ENCODE assay signal across 8 mouse cellular contexts in genomic region chr1:135584587-135585541, GRCm38 (mm10). TPM values are rescaled to one million over a fixed set of nuclear protein-coding genes. Genes with fewer than 3 reads are reported as not detected.
DNase-seq lines count a peak whose midpoint lies in the region; ATAC-seq and TF ChIP-seq lines count a peak whose summit lies in the region.

No protein-coding gene starts in this region.

- DNase-seq in kidney, adult 2 months, result peak; percentile 9
- DNase-seq in kidney, adult 11 months, result no peak
- DNase-seq in kidney, postnatal 4 days, result peak; percentile 61 to 72
- peak; percentile 24 for DNase-seq in liver, postnatal 0 days

- peak overlapping the region; percentile 87 for H3K4me2 ChIP-seq in embryonic facial prominence, embryonic 12.5 days (replicated peaks)
- H3K4me2 ChIP-seq in heart, embryonic 16.5 days (ENCODE audit: low read depth, low read length), result peak overlapping the region; percentile 96
- peak overlapping the region; percentile 74 for H3K4me2 ChIP-seq in liver, postnatal 0 days (ENCODE audit: low read depth, low read length)
- H3K4me2 ChIP-seq in neural tube, embryonic 13.5 days, result peak overlapping the region; percentile 93

- H3K4me1 ChIP-seq in kidney, adult 2 months (ENCODE audit: control insufficient read depth, insufficient read depth, low read length), result 0 out of 2 replicates have a peak, but pooled peaks cover 2% of the 10 kb centered on the region
- H3K4me1 ChIP-seq in embryonic facial prominence, embryonic 12.5 days, result peaks cover 55% of the 10 kb centered on the region
- H3K4me1 ChIP-seq in heart, embryonic 16.5 days (ENCODE audit: control insufficient read depth, insufficient read depth, low read length), result peaks cover 42% of the 10 kb centered on the region
- peaks cover 9% of the 10 kb centered on the region; the same call in 1 of the 2 replicates for H3K4me1 ChIP-seq in liver, postnatal 0 days (ENCODE audit: insufficient read depth)
- H3K4me1 ChIP-seq in neural tube, embryonic 13.5 days (replicated peaks), result peaks cover 74% of the 10 kb centered on the region

- WGBS in kidney, adult 2 months, result 13% methylated on average over 68 of the region's 73 CpGs
- 1% methylated on average over 69 of the region's 73 CpGs for WGBS in embryonic facial prominence, embryonic 12.5 days
- WGBS in heart, embryonic 16.5 days, result 4% methylated on average over 73 of the region's 73 CpGs
- 13% methylated on average over 67 of the region's 73 CpGs for WGBS in liver, postnatal 0 days (ENCODE audit: insufficient replicate concordance)
- 1% methylated on average over 68 of the region's 73 CpGs for WGBS in neural tube, embryonic 13.5 days

- no peaks in the 10 kb centered on the region for H3K9me3 ChIP-seq in embryonic facial prominence, embryonic 12.5 days
- no peaks in the 10 kb centered on the region for H3K9me3 ChIP-seq in heart, embryonic 16.5 days (replicated peaks; ENCODE audit: control insufficient read depth, low read length)
- no peaks in the 10 kb centered on the region for H3K9me3 ChIP-seq in liver, postnatal 0 days (ENCODE audit: low read length)
- no peaks in the 10 kb centered on the region for H3K9me3 ChIP-seq in neural tube, embryonic 13.5 days

- no peak for TF ChIP-seq POLR2A in kidney, adult 2 months (IDR thresholded peaks at IDR 0.05; ENCODE audit: low read depth, low read length)

- H3K36me3 ChIP-seq in kidney, adult 2 months (ENCODE audit: control insufficient read depth, insufficient read depth, low read length), result no peaks in the 10 kb centered on the region
- H3K36me3 ChIP-seq in embryonic facial prominence, embryonic 12.5 days, result no peaks in the 10 kb centered on the region
- no peaks in the 10 kb centered on the region for H3K36me3 ChIP-seq in heart, embryonic 16.5 days (ENCODE audit: control insufficient read depth, insufficient read depth)
- no peaks in the 10 kb centered on the region for H3K36me3 ChIP-seq in liver, postnatal 0 days (replicated peaks; ENCODE audit: insufficient read depth, low read length)
- no peaks in the 10 kb centered on the region for H3K36me3 ChIP-seq in neural tube, embryonic 13.5 days

- TF ChIP-seq EP300 in liver, postnatal 0 days (IDR thresholded peaks at IDR 0.05; ENCODE audit: low read depth), result no peak

- H3K27ac ChIP-seq in kidney, adult 2 months (ENCODE audit: insufficient read depth, low read depth, low read length), result no peak overlapping the region
- H3K27ac ChIP-seq in embryonic facial prominence, embryonic 12.5 days, result peak overlapping the region; percentile 78
- H3K27ac ChIP-seq in heart, embryonic 16.5 days (ENCODE audit: low read length), result peak overlapping the region; percentile 81
- H3K27ac ChIP-seq in liver, postnatal 0 days (ENCODE audit: low read depth), result no peak overlapping the region
- H3K27ac ChIP-seq in neural tube, embryonic 13.5 days (replicated peaks), result peak overlapping the region; percentile 96

- H3K4me3 ChIP-seq in kidney, adult 2 months (ENCODE audit: insufficient read depth, low read depth, low read length), result peak overlapping the region; percentile 40
- peak overlapping the region; percentile 54 for H3K4me3 ChIP-seq in embryonic facial prominence, embryonic 12.5 days
- peak overlapping the region; percentile 67 for H3K4me3 ChIP-seq in heart, embryonic 16.5 days (ENCODE audit: low read length)
- peak overlapping the region; percentile 46 for H3K4me3 ChIP-seq in liver, postnatal 0 days (ENCODE audit: low read depth, low read length)
- H3K4me3 ChIP-seq in neural tube, embryonic 13.5 days, result peak overlapping the region; percentile 80

- TF ChIP-seq CTCF in kidney, adult 2 months (conservative IDR thresholded peaks at IDR 0.05; ENCODE audit: insufficient read depth, insufficient read length, low read depth, low read length), result no peak
- TF ChIP-seq CTCF in liver, postnatal 0 days (IDR thresholded peaks at IDR 0.05; ENCODE audit: low read depth), result no peak

- peak overlapping the region; percentile 60 for H3K9ac ChIP-seq in embryonic facial prominence, embryonic 12.5 days
- peak overlapping the region; percentile 75 for H3K9ac ChIP-seq in heart, embryonic 16.5 days (ENCODE audit: low read length)
- H3K9ac ChIP-seq in liver, postnatal 0 days (replicated peaks), result no peak overlapping the region
- H3K9ac ChIP-seq in neural tube, embryonic 13.5 days, result peak overlapping the region; percentile 95

- H3K27me3 ChIP-seq in kidney, adult 2 months (replicated peaks; ENCODE audit: control insufficient read depth, insufficient read depth, low read length), result no peaks in the 10 kb centered on the region
- H3K27me3 ChIP-seq in embryonic facial prominence, embryonic 12.5 days, result 0 out of 2 replicates have a peak, but pooled peaks cover 2% of the 10 kb centered on the region
- no peaks in the 10 kb centered on the region for H3K27me3 ChIP-seq in heart, embryonic 16.5 days (ENCODE audit: control insufficient read depth, insufficient read depth, low read length)
- peaks cover 30% of the 10 kb centered on the region for H3K27me3 ChIP-seq in liver, postnatal 0 days (ENCODE audit: insufficient read depth, low read length)
- no peaks in the 10 kb centered on the region for H3K27me3 ChIP-seq in neural tube, embryonic 13.5 days

- ATAC-seq in embryonic facial prominence, embryonic 12.5 days (ENCODE audit: insufficient number of reproducible peaks, insufficient read depth, low FRiP score, low TSS enrichment), result no peak
- ATAC-seq in heart, embryonic 16.5 days (replicated peaks; ENCODE audit: extremely low read depth, insufficient read depth, low FRiP score), result peak; percentile 64; the same call in 1 of the 2 replicates
- ATAC-seq in liver, postnatal 0 days, result no peak
- peak; percentile 72 for ATAC-seq in neural tube, embryonic 13.5 days (ENCODE audit: low read depth)
- no peak for ATAC-seq in megakaryocyte-erythroid progenitor cell, adult 5-6 weeks (replicated peaks; ENCODE audit: low FRiP score, low TSS enrichment, poor library complexity, severe bottlenecking)

RNA-seq across cellular contexts. Expression of gene Nav1, which starts 22.2 kb away (rescaled TPM):
- 6.0 and 7.1 TPM in 2 replicates for polyA plus RNA-seq in kidney, adult 2 months (2012; rRNA removed)
- polyA plus RNA-seq in embryonic facial prominence, embryonic 12.5 days (2016; fragmentation: Nextera tagmentation; extraction: Ambion mirVana), result 18.6 and 19.6 TPM in 2 replicates
- polyA plus RNA-seq in heart, embryonic 16.5 days (2015; fragmentation: Nextera tagmentation; extraction: Ambion mirVana), result 22.6 and 24.6 TPM in 2 replicates
- 0.92 and 0.94 TPM in 2 replicates for polyA plus RNA-seq in liver, postnatal 0 days (2015; fragmentation: Nextera tagmentation; extraction: Ambion mirVana)
- 34.9 and 38.6 TPM in 2 replicates for polyA plus RNA-seq in neural tube, embryonic 13.5 days (2015; fragmentation: Nextera tagmentation; extraction: Ambion mirVana)
- total RNA-seq in megakaryocyte-erythroid progenitor cell, adult 5-6 weeks (2014; fragmentation: Nextera tagmentation), result 0.79 and 3.6 TPM in 2 replicates
- 0.30 and 0.47 TPM in 2 replicates for total RNA-seq in megakaryocyte-erythroid progenitor cell, adult 5-6 weeks (2017)

Comparison
In these comparisons a context has a peak if more than half of its experiments do, and no peak if none do; other contexts are left out.
1. H3K27ac ChIP-seq: peak in embryonic facial prominence, embryonic 12.5 days (single experiment), heart, embryonic 16.5 days (single experiment) and neural tube, embryonic 13.5 days (single experiment); none in kidney, adult 2 months (single experiment) and liver, postnatal 0 days (single experiment).
2. ATAC-seq: peak in heart, embryonic 16.5 days (single experiment) and neural tube, embryonic 13.5 days (single experiment); none in embryonic facial prominence, embryonic 12.5 days (single experiment), liver, postnatal 0 days (single experiment) and megakaryocyte-erythroid progenitor cell, adult 5-6 weeks (single experiment).
3. Peak in every context shown above with its lines, with median percentiles within 50 percentile points of each other: H3K4me3 ChIP-seq and H3K4me2 ChIP-seq.